Mouse (Mus musculus): ENCODE measurements at regions not wholly inside any gene's neighbourhood (a gene's known extent, or its start where the extent isn't known, plus 50 kb on each side); places are given as distances from the start of the nearest gene placed in this dataset.
A peak's percentile ranks its signal among the peaks of the same experiment; 100 is the strongest.

DNA sequence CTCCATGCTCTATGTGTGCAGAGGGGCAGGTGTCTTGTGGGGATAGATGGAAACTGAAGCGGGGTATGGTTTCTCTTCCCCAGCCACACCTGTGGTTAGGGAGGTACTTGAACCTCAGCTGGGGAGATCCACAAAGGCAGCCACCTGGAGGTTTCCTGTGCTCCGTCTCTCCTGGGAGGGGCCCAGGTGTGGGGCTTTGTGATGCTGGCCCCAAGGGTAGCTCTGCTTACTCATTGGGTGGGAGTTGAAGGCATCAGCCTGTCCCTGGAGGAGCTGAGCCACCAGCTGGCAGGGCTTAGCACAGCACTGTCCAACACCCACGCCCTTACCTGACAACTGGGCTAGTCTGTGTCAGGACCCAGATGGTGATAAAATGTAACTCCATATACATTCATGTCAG is 81.4 kb downstream of the Lhx2 start:
- Histone ChIP-seq H3K4me1 (ENCODE audit: control insufficient read depth, insufficient read depth, low read length) (peaks cover 13% of the 10 kb centered on the region; the same call in 1 of the 2 replicates), H3K4me3 (ENCODE audit: low read depth, low read length) (no peak overlapping the region), H3K36me3 (ENCODE audit: control insufficient read depth, insufficient read depth, low read length) (no peaks in the 10 kb centered on the region), H3K4me2 (ENCODE audit: low read depth, low read length) (no peak overlapping the region), H3K9ac (replicated peaks; ENCODE audit: low read depth, low read length) (no peak overlapping the region), H3K27me3 (ENCODE audit: control insufficient read depth, insufficient read depth, low read length) (no peaks in the 10 kb centered on the region), H3K27ac (ENCODE audit: low read depth, low read length) (no peak overlapping the region), H3K9me3 (ENCODE audit: control insufficient read depth, low read length) (no peaks in the 10 kb centered on the region)
- 59% methylated on average over 3 of the region's 3 CpGs for WGBS
- no peak for ATAC-seq (ENCODE audit: low read depth)

DNA sequence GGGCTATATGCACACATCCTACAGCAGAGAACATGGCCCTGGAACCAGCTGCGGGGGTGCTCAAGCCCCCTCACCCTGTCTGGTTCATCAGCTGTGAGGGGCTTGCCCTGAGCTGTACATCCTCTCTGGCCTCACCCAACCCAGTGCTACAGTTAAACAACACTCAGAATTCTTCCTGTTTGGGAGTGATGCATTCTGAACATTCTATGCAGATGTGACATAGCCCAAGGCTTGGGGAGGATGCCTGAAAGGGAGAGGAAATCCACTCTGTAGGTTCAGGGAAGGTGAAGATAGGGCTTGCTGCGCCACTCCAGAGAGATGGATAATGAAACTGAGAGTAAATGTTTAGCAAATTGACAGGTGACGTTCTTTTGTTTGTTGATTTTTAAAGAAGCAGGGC is 83.3 kb downstream of the Lhx2 start:
- Histone ChIP-seq H3K4me2 (ENCODE audit: low read depth, low read length) (no peak overlapping the region), H3K36me3 (ENCODE audit: control insufficient read depth, insufficient read depth, low read length) (no peaks in the 10 kb centered on the region), H3K9ac (replicated peaks; ENCODE audit: low read depth, low read length) (no peak overlapping the region), H3K9me3 (ENCODE audit: control insufficient read depth, low read length) (no peaks in the 10 kb centered on the region), H3K4me3 (ENCODE audit: low read depth, low read length) (no peak overlapping the region), H3K27me3 (ENCODE audit: control insufficient read depth, insufficient read depth, low read length) (no peaks in the 10 kb centered on the region), H3K4me1 (ENCODE audit: control insufficient read depth, insufficient read depth, low read length) (peaks cover 13% of the 10 kb centered on the region; the same call in 1 of the 2 replicates), H3K27ac (ENCODE audit: low read depth, low read length) (no peak overlapping the region)
- WGBS = 89% methylated on average over 3 of the region's 3 CpGs
- no peak for ATAC-seq (ENCODE audit: low read depth)

DNA sequence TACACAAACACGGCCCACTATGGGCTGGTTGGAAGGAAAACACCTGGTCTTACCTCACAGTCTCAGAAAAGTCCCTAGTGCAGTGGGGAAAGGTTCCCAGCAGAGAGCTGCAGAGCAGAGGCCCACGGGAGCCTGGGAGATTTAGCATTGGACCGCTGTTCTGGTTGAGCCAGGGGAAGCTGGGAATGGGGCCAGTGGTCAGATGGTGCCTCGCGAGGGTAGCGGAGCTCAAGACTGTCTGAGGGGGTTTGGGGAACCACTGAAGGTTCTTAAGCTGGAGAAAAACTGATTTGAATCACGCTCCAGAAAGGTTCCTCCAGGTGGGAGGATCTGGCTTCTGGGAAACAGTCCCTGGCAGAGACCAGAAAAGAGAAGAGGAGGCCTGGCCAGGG is 84.8 kb downstream of the Lhx2 start:
- Histone ChIP-seq H3K9me3 (ENCODE audit: control insufficient read depth, low read length) (no peaks in the 10 kb centered on the region), H3K4me3 (ENCODE audit: low read depth, low read length) (no peak overlapping the region), H3K36me3 (ENCODE audit: control insufficient read depth, insufficient read depth, low read length) (no peaks in the 10 kb centered on the region), H3K27me3 (ENCODE audit: control insufficient read depth, insufficient read depth, low read length) (no peaks in the 10 kb centered on the region), H3K4me1 (ENCODE audit: control insufficient read depth, insufficient read depth, low read length) (peaks cover 13% of the 10 kb centered on the region; the same call in 1 of the 2 replicates), H3K4me2 (ENCODE audit: low read depth, low read length) (peak overlapping the region; percentile 29; the same call in 1 of the 2 replicates), H3K9ac (replicated peaks; ENCODE audit: low read depth, low read length) (0 out of 2 replicates have a peak overlapping the region, but pooled peaks have one; percentile 25), H3K27ac (ENCODE audit: low read depth, low read length) (no peak overlapping the region)
- 16% methylated on average over 7 of the region's 7 CpGs for WGBS
- ATAC-seq (ENCODE audit: low read depth) = no peak

DNA sequence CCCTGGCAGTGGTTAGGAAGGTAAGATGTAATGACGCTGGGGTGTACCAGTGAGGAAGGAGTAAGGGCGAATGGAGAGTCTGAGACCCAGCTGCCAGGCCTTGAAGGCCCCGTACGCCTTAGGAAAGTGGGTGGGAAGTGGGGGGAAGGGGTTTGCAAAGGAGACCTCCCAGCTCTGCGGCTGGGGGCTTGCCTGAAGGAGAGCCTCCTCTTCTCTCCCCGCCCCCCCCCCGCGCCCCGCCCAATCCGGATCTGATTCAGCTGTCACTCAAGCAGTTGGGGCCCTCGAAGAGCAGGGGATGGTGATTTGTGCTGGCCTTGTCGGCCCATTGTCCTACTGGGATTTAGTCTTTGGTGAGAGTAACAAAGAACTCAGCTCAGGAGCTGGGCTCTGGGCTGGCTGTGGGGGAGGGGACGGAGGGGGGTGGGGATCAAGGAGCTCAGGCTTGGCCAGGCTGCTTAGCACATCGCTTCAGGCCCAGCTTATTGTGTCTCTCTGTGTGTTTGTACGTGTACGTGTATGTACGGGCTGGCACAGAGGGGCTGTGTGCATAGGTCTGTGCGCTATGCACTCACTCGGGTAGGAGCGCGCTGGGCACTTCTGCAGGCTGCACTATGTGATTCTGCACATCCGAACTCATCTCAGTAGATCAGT is 85.3 kb downstream of the Lhx2 start:
- Histone ChIP-seq H3K27me3 (ENCODE audit: control insufficient read depth, insufficient read depth, low read length) (no peaks in the 10 kb centered on the region), H3K9me3 (ENCODE audit: control insufficient read depth, low read length) (no peaks in the 10 kb centered on the region), H3K4me3 (ENCODE audit: low read depth, low read length) (no peak overlapping the region), H3K4me1 (ENCODE audit: control insufficient read depth, insufficient read depth, low read length) (peaks cover 13% of the 10 kb centered on the region; the same call in 1 of the 2 replicates), H3K27ac (ENCODE audit: low read depth, low read length) (no peak overlapping the region), H3K36me3 (ENCODE audit: control insufficient read depth, insufficient read depth, low read length) (no peaks in the 10 kb centered on the region), H3K9ac (replicated peaks; ENCODE audit: low read depth, low read length) (0 out of 2 replicates have a peak overlapping the region, but pooled peaks have one; percentile 25), H3K4me2 (ENCODE audit: low read depth, low read length) (peak overlapping the region; percentile 29; the same call in 1 of the 2 replicates)
- ATAC-seq (ENCODE audit: low read depth) = peak; percentile 79
- WGBS = under 1% methylated on average over 21 of the region's 22 CpGs

DNA sequence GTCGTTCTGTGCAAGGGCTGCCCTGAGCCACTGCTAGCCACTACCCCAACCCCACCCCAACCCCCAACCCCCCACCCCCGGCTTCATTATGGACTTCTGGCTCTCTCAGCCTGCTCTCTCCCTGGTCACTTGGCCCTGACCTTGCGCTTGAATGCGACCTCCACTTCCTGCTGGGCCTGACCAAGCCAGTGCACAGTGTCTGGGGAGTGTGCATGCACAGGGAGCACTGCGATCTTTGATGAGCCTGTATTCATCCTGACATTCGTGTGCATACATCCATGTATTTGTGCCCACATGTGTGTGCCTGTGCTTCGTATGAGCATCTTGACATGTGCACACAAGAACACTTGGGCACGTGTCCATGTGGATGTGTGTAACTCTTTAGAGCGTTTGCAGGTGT is 85.9 kb downstream of the Lhx2 start:
- no peaks in the 10 kb centered on the region for H3K27me3 ChIP-seq (ENCODE audit: control insufficient read depth, insufficient read depth, low read length)
- no peak overlapping the region for H3K4me3 ChIP-seq (ENCODE audit: low read depth, low read length)
- peak overlapping the region; percentile 29; the same call in 1 of the 2 replicates for H3K4me2 ChIP-seq (ENCODE audit: low read depth, low read length)
- no peaks in the 10 kb centered on the region for H3K36me3 ChIP-seq (ENCODE audit: control insufficient read depth, insufficient read depth, low read length)
- WGBS = 25% methylated on average over 9 of the region's 9 CpGs
- no peak overlapping the region for H3K27ac ChIP-seq (ENCODE audit: low read depth, low read length)
- no peaks in the 10 kb centered on the region for H3K9me3 ChIP-seq (ENCODE audit: control insufficient read depth, low read length)
- H3K9ac ChIP-seq (replicated peaks; ENCODE audit: low read depth, low read length) = no peak overlapping the region
- peaks cover 13% of the 10 kb centered on the region; the same call in 1 of the 2 replicates for H3K4me1 ChIP-seq (ENCODE audit: control insufficient read depth, insufficient read depth, low read length)
- ATAC-seq (ENCODE audit: low read depth) = peak; percentile 1; the same call in 1 of the 2 replicates

DNA sequence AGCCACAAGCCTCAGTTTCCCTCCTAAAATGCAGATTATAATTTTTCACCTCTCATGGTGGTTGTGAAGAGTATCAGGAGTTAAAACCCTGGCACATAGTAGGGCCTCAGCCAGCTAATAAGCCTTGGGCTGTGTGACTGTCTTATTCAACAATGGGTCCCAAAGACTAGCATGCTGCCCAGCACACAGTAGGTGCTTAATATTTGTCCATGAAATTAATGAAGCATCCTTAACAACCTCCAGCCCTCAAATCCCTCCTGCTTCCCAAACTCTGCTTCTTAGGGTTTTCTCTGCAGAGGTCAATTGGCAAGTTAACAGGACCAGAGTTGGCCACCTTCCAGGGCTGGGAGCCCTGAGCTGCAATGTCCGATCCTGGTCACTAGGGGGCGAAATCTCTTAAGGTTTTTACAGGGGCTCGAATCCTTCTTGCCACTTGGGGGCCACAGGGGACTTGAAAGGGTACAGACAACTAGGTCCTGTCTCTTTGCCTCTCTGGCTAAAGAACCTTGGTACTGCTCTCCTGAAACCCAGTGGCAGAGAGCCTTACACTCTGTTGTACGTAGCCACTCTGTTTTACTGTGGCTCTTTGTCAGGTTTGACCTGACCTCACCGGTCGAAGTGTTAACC is 81.6 kb upstream of the Nek6 start:
- WGBS = 40% methylated on average over 6 of the region's 6 CpGs

DNA sequence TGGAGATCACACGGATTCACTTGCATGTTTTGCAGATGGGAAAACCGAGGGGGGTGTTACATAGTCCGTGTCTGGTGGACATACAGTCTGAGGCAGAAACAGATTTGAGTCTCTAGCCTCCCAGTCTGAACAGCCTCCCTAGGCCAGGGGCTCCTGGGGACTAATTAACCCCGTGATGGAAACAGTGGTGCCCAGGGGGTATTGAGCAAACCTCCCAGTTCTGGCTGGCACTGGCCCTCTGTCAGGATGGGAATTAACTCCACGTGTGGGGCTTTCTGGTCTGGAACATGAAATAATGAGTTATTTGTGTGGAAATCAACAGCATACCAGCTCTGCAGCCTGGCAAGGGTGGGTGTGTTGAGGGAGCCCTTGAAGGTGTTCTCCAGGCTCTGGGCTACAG is 79.9 kb upstream of the Nek6 start:
- H3K36me3 ChIP-seq (ENCODE audit: control insufficient read depth, insufficient read depth, low read length) = no peaks in the 10 kb centered on the region
- 54% methylated on average over 5 of the region's 5 CpGs for WGBS

More for the DNA sequence above, 81.6 kb upstream of the Nek6 start:
- Histone ChIP-seq H3K4me3 (ENCODE audit: low read depth, low read length) (no peak overlapping the region), H3K27me3 (ENCODE audit: control insufficient read depth, insufficient read depth, low read length) (no peaks in the 10 kb centered on the region), H3K27ac (ENCODE audit: low read depth, low read length) (no peak overlapping the region), H3K4me2 (ENCODE audit: low read depth, low read length) (no peak overlapping the region), H3K9me3 (ENCODE audit: control insufficient read depth, low read length) (no peaks in the 10 kb centered on the region), H3K36me3 (ENCODE audit: control insufficient read depth, insufficient read depth, low read length) (no peaks in the 10 kb centered on the region), H3K9ac (replicated peaks; ENCODE audit: low read depth, low read length) (no peak overlapping the region), H3K4me1 (ENCODE audit: control insufficient read depth, insufficient read depth, low read length) (peaks cover under 1% of the 10 kb centered on the region; the same call in 1 of the 2 replicates)
- ATAC-seq (ENCODE audit: low read depth) = peak; percentile 34; the same call in 1 of the 2 replicates

DNA sequence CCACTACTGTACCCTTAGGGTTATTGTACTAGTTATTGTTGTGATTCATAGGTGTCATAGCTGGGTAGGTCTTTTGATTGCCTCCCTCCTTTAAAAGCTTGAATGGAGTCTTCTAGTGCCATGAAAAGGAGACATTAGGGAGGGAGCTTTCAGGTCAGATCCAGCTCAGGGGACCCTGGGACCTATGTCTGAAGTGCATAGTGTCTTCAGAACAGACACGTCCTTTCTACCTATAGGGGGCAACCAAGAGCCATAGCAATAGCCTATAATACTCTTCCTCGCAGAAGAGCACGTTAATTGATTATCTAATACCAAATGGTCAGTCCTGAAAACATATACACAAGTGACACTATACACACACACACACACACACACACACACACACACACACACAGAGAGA is 77.7 kb upstream of the Nek6 start:
- no peaks in the 10 kb centered on the region for H3K36me3 ChIP-seq (ENCODE audit: control insufficient read depth, insufficient read depth, low read length)
- no peak for ATAC-seq (ENCODE audit: low read depth)
- no peak overlapping the region for H3K27ac ChIP-seq (ENCODE audit: low read depth, low read length)
- WGBS = 28% methylated on average over 3 of the region's 3 CpGs
- H3K9me3 ChIP-seq (ENCODE audit: control insufficient read depth, low read length) = no peaks in the 10 kb centered on the region
- H3K27me3 ChIP-seq (ENCODE audit: control insufficient read depth, insufficient read depth, low read length) = no peaks in the 10 kb centered on the region
- no peaks in the 10 kb centered on the region for H3K4me1 ChIP-seq (ENCODE audit: control insufficient read depth, insufficient read depth, low read length)
- H3K4me3 ChIP-seq (ENCODE audit: low read depth, low read length) = no peak overlapping the region
- H3K9ac ChIP-seq (replicated peaks; ENCODE audit: low read depth, low read length) = no peak overlapping the region
- H3K4me2 ChIP-seq (ENCODE audit: low read depth, low read length) = no peak overlapping the region

More for the DNA sequence above, 79.9 kb upstream of the Nek6 start:
- Histone ChIP-seq H3K27me3 (ENCODE audit: control insufficient read depth, insufficient read depth, low read length) (no peaks in the 10 kb centered on the region), H3K27ac (ENCODE audit: low read depth, low read length) (no peak overlapping the region), H3K9ac (replicated peaks; ENCODE audit: low read depth, low read length) (no peak overlapping the region), H3K4me2 (ENCODE audit: low read depth, low read length) (no peak overlapping the region), H3K4me3 (ENCODE audit: low read depth, low read length) (no peak overlapping the region), H3K4me1 (ENCODE audit: control insufficient read depth, insufficient read depth, low read length) (no peaks in the 10 kb centered on the region), H3K9me3 (ENCODE audit: control insufficient read depth, low read length) (no peaks in the 10 kb centered on the region)
- ATAC-seq (ENCODE audit: low read depth) = no peak

DNA sequence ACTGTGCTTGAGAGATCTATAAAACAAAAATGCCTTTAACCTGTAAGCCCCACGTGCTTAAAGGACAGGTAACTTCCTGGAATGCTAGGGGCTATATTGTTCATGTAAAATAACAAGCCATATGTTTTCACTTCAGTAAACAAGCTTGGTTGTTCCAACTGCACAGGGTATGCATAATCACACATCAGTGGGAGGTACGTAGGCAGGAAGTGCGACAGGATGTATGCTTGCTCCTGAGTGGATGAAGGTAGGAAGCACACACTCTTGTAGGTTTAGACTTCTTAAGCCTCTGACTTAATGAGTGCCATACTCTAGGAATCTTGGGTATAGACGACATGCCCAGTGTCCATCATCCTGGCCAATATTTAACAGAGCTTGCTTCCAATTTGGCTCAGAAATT is 74.7 kb upstream of the Nek6 start:
- 86% methylated on average over 4 of the region's 4 CpGs for WGBS
- H3K27me3 ChIP-seq (ENCODE audit: control insufficient read depth, insufficient read depth, low read length) = no peaks in the 10 kb centered on the region
- no peak overlapping the region for H3K4me2 ChIP-seq (ENCODE audit: low read depth, low read length)
- H3K4me3 ChIP-seq (ENCODE audit: low read depth, low read length) = no peak overlapping the region
- H3K27ac ChIP-seq (ENCODE audit: low read depth, low read length) = no peak overlapping the region
- no peak overlapping the region for H3K9ac ChIP-seq (replicated peaks; ENCODE audit: low read depth, low read length)
- H3K4me1 ChIP-seq (ENCODE audit: control insufficient read depth, insufficient read depth, low read length) = no peaks in the 10 kb centered on the region
- H3K9me3 ChIP-seq (ENCODE audit: control insufficient read depth, low read length) = no peaks in the 10 kb centered on the region
- H3K36me3 ChIP-seq (ENCODE audit: control insufficient read depth, insufficient read depth, low read length) = no peaks in the 10 kb centered on the region
- ATAC-seq (ENCODE audit: low read depth) = no peak

Measured in neural tube, embryonic 14.5 days (tissue).